Mouse (Mus musculus) heart, embryonic 14.5 days (tissue): ENCODE results near the gene Fxyd1. TPM values are rescaled to one million over a fixed set of nuclear protein-coding genes. Genes with fewer than 3 reads are reported as not detected.

Experiments
- ATAC-seq: fragments of 200-750 bp; cut with Nextera tagmentation; 2 replicates; pipeline ENCODE4 v1.8.0; 2017; ENCODE audit warnings: low read depth, moderate TSS enrichment; ENCODE audit not compliant: insufficient number of reproducible peaks, insufficient read depth, low FRiP score
- H3K27ac ChIP-seq, 2 experiments: fragments of 200-500 bp in 1 of 2; fragments of 300-500 bp in 1 of 2; sonication (generic) in 1 of 2; replicated peaks in 1 of 2; 2 replicates each; pipeline ENCODE4 v1.5.1; 2012 to 2014; ENCODE audit warnings: low read depth in 2 of 2, low read length in 2 of 2, control low read depth in 1 of 2, mild to moderate bottlenecking in 1 of 2, mixed read lengths in 1 of 2; ENCODE audit not compliant: control insufficient read depth in 1 of 2, insufficient read depth in 1 of 2
- H3K27me3 ChIP-seq: fragments of 300-500 bp; sonication (generic); 2 replicates; pipeline ENCODE4 v1.6.1; 2014; ENCODE audit warnings: mild to moderate bottlenecking, low read length, control low read depth; ENCODE audit not compliant: control insufficient read depth, insufficient read depth
- H3K36me3 ChIP-seq: fragments of 300-500 bp; sonication (generic); 2 replicates; pipeline ENCODE4 v1.6.1; 2014; ENCODE audit warnings: mild to moderate bottlenecking, control low read depth, low read length, mixed read lengths; ENCODE audit not compliant: control insufficient read depth, insufficient read depth
- H3K4me1 ChIP-seq, 2 experiments: fragments of 200-500 bp in 1 of 2; fragments of 300-500 bp in 1 of 2; sonication (generic) in 1 of 2; 2 replicates each; pipeline ENCODE4 v1.6.1; 2012 to 2014; ENCODE audit warnings: low read length in 2 of 2, control low read depth in 1 of 2, mixed read lengths in 1 of 2; ENCODE audit not compliant: control insufficient read depth in 2 of 2, insufficient read depth in 2 of 2
- H3K4me2 ChIP-seq: fragments of 300-500 bp; sonication (generic); 2 replicates; pipeline ENCODE4 v1.6.1; 2014; ENCODE audit warnings: mild to moderate bottlenecking, low read length
- H3K4me3 ChIP-seq, 2 experiments: fragments of 200-500 bp in 1 of 2; fragments of 300-500 bp in 1 of 2; sonication (generic) in 1 of 2; 2 replicates each; pipeline ENCODE4 v1.5.1; 2012 to 2014; ENCODE audit warnings: low read length in 2 of 2, mild to moderate bottlenecking in 2 of 2, control low read depth in 1 of 2, low read depth in 1 of 2, moderate library complexity in 1 of 2; ENCODE audit not compliant: control insufficient read depth in 1 of 2, insufficient read depth in 1 of 2
- H3K9ac ChIP-seq: fragments of 300-500 bp; sonication (generic); 2 replicates; pipeline ENCODE4 v1.6.1; 2014; ENCODE audit warnings: mild to moderate bottlenecking, low read length
- H3K9me3 ChIP-seq: fragments of 300-500 bp; sonication (generic); 2 replicates; pipeline ENCODE4 v1.6.1; 2016; ENCODE audit warnings: low read length, control low read depth; ENCODE audit not compliant: control insufficient read depth
- WGBS: fragments of 180-500 bp; shearing (Covaris S2); extraction: QIAGEN DNeasy Blood & Tissue Kit; methylation state at CpG from one replicate; pipeline ENCODE4 v1.1.7; 2014; 5-methylcytosine and 5-hydroxymethylcytosine counted together
- polyA plus RNA-seq: library from polyadenylated mRNA; unstranded; fragments of >200 nt; fragmentation: Nextera tagmentation; extraction: Ambion mirVana; gene quantifications from 2 replicates; pipeline ENCODE4 v1.2.1, GENCODE M21; 2014

Fxyd1 gene
- polyA plus RNA-seq, 1 experiment from 2014 or later = 1,293 TPM

- Histone ChIP-seq H3K36me3 (no peaks in the 10 kb centered on the region), H3K4me3 (no peak overlapping the region), H3K27me3 (no peaks in the 10 kb centered on the region), H3K9ac (no peak overlapping the region), H3K9me3 (no peaks in the 10 kb centered on the region), H3K27ac (no peak overlapping the region), H3K4me2 (no peak overlapping the region), H3K4me1 (peaks cover 0 to 4% of the 10 kb centered on the region in 2 experiments; a peak in 1 of 4 replicates)
- WGBS = 56% methylated on average over 9 of the region's 9 CpGs
- ATAC-seq = no peak
Measured at GRCm38 (mm10) chr7:31084140-31084539, 27.1 kb upstream of the Fxyd1 start.

GRCm38 (mm10) chr7:31082831-31083588 lies 26.0 kb upstream of the Fxyd1 start:
- H3K9ac ChIP-seq = no peak overlapping the region
- peaks cover 0 to 4% of the 10 kb centered on the region in 2 experiments; a peak in 1 of 4 replicates for H3K4me1 ChIP-seq
- H3K27me3 ChIP-seq = no peaks in the 10 kb centered on the region
- H3K4me3 ChIP-seq = no peak overlapping the region
- no peak for ATAC-seq
- no peak overlapping the region for H3K4me2 ChIP-seq
- no peak overlapping the region for H3K27ac ChIP-seq
- no peaks in the 10 kb centered on the region for H3K36me3 ChIP-seq
- WGBS = 65% methylated on average over 14 of the region's 14 CpGs
- H3K9me3 ChIP-seq = no peaks in the 10 kb centered on the region

DNA sequence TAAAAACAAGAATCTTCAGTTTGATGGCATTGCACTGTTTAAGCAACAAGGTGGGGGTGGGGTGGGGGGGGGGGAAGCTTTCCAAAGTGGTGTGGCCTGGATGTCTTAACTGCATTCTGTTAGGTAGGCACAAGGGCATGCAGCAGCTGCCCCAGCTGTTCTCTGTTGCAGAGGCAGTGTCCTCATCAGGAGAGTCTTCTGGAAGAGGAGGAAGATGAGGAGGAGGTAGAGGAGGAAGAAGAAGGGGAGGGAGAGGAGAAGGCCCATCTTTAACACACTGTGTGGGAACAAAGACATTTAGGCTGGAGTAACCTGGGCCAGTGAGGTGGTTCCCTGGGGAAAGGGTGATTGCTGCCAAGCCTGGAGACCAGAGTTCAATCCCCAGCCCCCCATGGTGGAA lies 25.1 kb upstream of the Fxyd1 start:
- peaks cover 0 to 4% of the 10 kb centered on the region in 2 experiments; a peak in 1 of 4 replicates for H3K4me1 ChIP-seq
- no peak overlapping the region for H3K27ac ChIP-seq
- ATAC-seq = no peak

DNA sequence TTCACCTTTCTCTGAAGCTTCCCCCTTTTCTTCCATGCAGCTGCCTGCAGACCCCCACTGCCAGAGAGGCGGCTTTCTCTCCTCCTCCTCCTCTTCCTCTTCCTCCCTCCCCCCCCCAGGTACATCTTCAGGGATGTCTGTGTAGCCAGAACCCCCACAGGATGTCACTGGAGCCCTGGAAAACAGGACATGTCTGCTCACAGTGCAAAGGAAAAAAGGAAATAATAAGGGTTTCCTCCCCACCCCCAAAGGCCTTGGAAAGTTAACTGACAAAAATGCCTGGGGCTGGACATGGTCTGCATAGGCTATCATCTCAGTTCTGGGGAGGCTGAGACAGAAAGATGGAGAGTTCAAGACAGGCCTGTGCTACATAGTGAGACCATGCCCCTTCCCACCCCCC lies 24.1 kb upstream of the Fxyd1 start:
- no peaks in the 10 kb centered on the region for H3K9me3 ChIP-seq
- H3K9ac ChIP-seq = no peak overlapping the region
- no peak overlapping the region for H3K27ac ChIP-seq
- WGBS = 29% methylated on average over 1 of the region's 1 CpGs
- no peaks in the 10 kb centered on the region for H3K27me3 ChIP-seq
- peaks cover 0 to 4% of the 10 kb centered on the region in 2 experiments; a peak in 1 of 4 replicates for H3K4me1 ChIP-seq
- no peak for ATAC-seq
- H3K4me2 ChIP-seq = no peak overlapping the region
- no peaks in the 10 kb centered on the region for H3K36me3 ChIP-seq
- H3K4me3 ChIP-seq = no peak overlapping the region

More for the DNA sequence above, 25.1 kb upstream of the Fxyd1 start:
- no peaks in the 10 kb centered on the region for H3K9me3 ChIP-seq
- H3K4me3 ChIP-seq = no peak overlapping the region
- H3K4me2 ChIP-seq = no peak overlapping the region
- H3K27me3 ChIP-seq = no peaks in the 10 kb centered on the region
- no peak overlapping the region for H3K9ac ChIP-seq
- H3K36me3 ChIP-seq = no peaks in the 10 kb centered on the region

- H3K4me3 ChIP-seq = no peak overlapping the region
- no peaks in the 10 kb centered on the region for H3K27me3 ChIP-seq
- no peaks in the 10 kb centered on the region for H3K36me3 ChIP-seq
- H3K9ac ChIP-seq = no peak overlapping the region
- no peak overlapping the region for H3K4me2 ChIP-seq
- no peaks in the 10 kb centered on the region for H3K9me3 ChIP-seq
- ATAC-seq = no peak
- WGBS = 61% methylated on average over 3 of the region's 3 CpGs
- H3K27ac ChIP-seq = no peak overlapping the region
- H3K4me1 ChIP-seq = peaks cover 0 to 4% of the 10 kb centered on the region in 2 experiments; a peak in 1 of 4 replicates
Measured at GRCm38 (mm10) chr7:31080611-31081010, 23.6 kb upstream of the Fxyd1 start.

- Histone ChIP-seq H3K4me2 (no peak overlapping the region), H3K27me3 (no peaks in the 10 kb centered on the region), H3K4me1 (no peaks in the 10 kb centered on the region), H3K4me3 (no peak overlapping the region), H3K9me3 (no peaks in the 10 kb centered on the region), H3K36me3 (no peaks in the 10 kb centered on the region), H3K27ac (no peak overlapping the region), H3K9ac (no peak overlapping the region)
- no peak for ATAC-seq
- WGBS = 84% methylated on average over 8 of the region's 8 CpGs
Measured at GRCm38 (mm10) chr7:31079670-31080069, 22.7 kb upstream of the Fxyd1 start.

DNA sequence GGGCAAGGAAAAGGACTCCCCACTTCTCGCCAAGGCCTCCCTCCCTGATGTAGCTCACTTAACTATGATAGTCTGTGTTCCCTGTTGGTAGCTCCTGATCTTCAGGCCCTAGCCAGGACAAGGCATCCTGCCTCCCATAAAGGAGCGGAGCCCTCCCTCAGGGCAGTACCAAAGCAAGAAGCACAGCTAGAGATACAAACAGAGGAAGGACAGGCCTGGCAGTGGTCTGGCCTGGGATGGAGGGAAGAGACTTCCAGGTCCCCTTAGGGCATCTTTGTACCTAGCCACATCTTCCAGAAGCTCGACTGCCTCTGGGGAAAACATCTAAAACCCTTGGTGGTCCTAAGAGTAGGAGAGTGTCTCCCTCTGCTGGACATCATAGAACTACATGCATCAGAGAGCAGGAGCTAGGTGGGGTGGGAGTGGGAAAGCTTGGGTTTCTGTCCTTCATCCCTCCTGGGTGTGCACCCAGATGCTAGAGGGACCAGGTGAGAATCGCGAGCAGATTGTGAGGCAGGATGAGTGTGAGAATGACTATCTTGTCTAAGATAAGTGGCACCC lies 21.0 kb upstream of the Fxyd1 start:
- H3K9ac ChIP-seq = no peak overlapping the region
- no peak overlapping the region for H3K4me3 ChIP-seq
- H3K27ac ChIP-seq = no peak overlapping the region
- no peaks in the 10 kb centered on the region for H3K36me3 ChIP-seq
- no peaks in the 10 kb centered on the region for H3K9me3 ChIP-seq
- H3K27me3 ChIP-seq = no peaks in the 10 kb centered on the region
- no peaks in the 10 kb centered on the region for H3K4me1 ChIP-seq
- H3K4me2 ChIP-seq = no peak overlapping the region
- WGBS = 31% methylated on average over 5 of the region's 5 CpGs
- ATAC-seq = no peak
